ENCODE assay signal across 8 mouse cellular contexts in the genomic region with DNA sequence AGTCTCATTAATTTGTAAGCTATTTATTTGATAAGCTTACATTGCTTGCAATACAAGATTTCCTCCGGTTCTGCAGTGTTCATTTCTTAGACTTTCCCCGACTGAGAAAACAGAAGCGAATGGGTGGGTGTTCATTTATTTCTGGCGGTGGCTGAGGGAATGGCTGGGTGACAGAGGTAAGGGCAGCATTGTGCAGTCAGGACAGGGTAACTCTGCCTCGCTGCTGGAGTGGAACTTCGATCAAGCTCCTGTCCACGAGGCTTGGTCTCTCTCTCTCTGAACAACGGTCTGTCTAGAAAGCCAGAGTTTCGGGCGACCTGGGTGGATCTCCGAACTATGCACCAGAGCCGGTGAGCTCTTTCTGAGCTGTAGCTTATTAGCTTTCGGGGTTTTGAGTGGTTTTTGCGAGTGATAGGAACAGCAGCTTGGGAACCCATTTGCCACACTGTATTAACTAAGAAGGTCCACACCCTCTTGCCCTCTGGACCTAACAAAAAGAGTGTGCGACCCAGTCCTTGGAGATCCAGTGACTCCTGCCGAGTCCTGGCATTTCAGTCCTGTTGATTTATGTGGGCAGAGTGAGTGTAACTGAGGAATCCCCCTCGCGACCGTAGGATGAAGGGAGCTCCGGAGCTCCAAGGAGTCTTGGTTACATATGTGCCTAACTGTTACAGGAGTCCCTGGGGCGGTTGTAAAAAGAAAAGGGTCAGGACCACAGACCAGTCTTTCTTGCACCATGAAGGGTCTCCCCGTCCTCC. TPM values are rescaled to one million over a fixed set of nuclear protein-coding genes. Genes with fewer than 3 reads are reported as not detected.
A peak's percentile ranks its signal among the peaks of the same experiment; 100 is the strongest.
DNase-seq lines count a peak whose midpoint lies in the region; ATAC-seq and TF ChIP-seq lines count a peak whose summit lies in the region.

No protein-coding gene starts in this region.

- peak overlapping the region; percentile 53 for H3K9ac ChIP-seq in intestine, embryonic 14.5 days (ENCODE audit: low read length)

- no peaks in the 10 kb centered on the region for H3K36me3 ChIP-seq in intestine, embryonic 14.5 days (ENCODE audit: control insufficient read depth, insufficient read depth, low read length)
- no peaks in the 10 kb centered on the region for H3K36me3 ChIP-seq in midbrain, embryonic 10.5 days

- DNase-seq in lung, adult 2 months = no peak
- DNase-seq in lung, postnatal 14 days = no peak
- DNase-seq in intestine, embryonic 14.5 days (ENCODE audit: low spot score) = no peak
- peak; percentile 19 for DNase-seq in midbrain, embryonic 10.5 days (ENCODE audit: low spot score)
- no peak for DNase-seq in urinary bladder, postnatal 10 days (ENCODE audit: low spot score)
- no peak for DNase-seq in cerebellum, postnatal 36 days
- no peak for DNase-seq in thymus, postnatal 0 days (ENCODE audit: low spot score)

- 13% methylated on average over 22 of the region's 22 CpGs for WGBS in lung, adult 2 months
- WGBS in intestine, embryonic 14.5 days = 18% methylated on average over 22 of the region's 22 CpGs
- 22% methylated on average over 22 of the region's 22 CpGs for WGBS in midbrain, embryonic 10.5 days

- H3K9me3 ChIP-seq in intestine, embryonic 14.5 days (ENCODE audit: control insufficient read depth, low read length) = no peaks in the 10 kb centered on the region
- H3K9me3 ChIP-seq in midbrain, embryonic 10.5 days (replicated peaks) = no peaks in the 10 kb centered on the region

- H3K4me3 ChIP-seq in lung, adult 2 months (replicated peaks; ENCODE audit: extremely low read depth, low read depth, low read length) = peak overlapping the region; percentile 52
- H3K4me3 ChIP-seq in embryonic fibroblast, embryonic 13.5 days (ENCODE audit: insufficient read depth, low read length) = peak overlapping the region; percentile 62
- H3K4me3 ChIP-seq in intestine, embryonic 14.5 days (ENCODE audit: low read depth, low read length) = peak overlapping the region; percentile 55
- peak overlapping the region; percentile 64 for H3K4me3 ChIP-seq in midbrain, embryonic 10.5 days

- no peak for TF ChIP-seq CTCF in lung, adult 2 months (IDR thresholded peaks at IDR 0.05; ENCODE audit: insufficient read depth, low read length)
- TF ChIP-seq CTCF in embryonic fibroblast, embryonic 13.5 days (IDR thresholded peaks at IDR 0.05; ENCODE audit: borderline replicate concordance, insufficient read depth, low read length) = no peak

- no peaks in the 10 kb centered on the region for H3K4me1 ChIP-seq in lung, adult 2 months (ENCODE audit: control insufficient read depth, insufficient read depth, low read length)
- H3K4me1 ChIP-seq in embryonic fibroblast, embryonic 13.5 days (ENCODE audit: control insufficient read depth, insufficient read depth, low read length) = peaks cover 12% of the 10 kb centered on the region
- H3K4me1 ChIP-seq in intestine, embryonic 14.5 days (replicated peaks; ENCODE audit: control insufficient read depth, insufficient read depth, low read length) = no peaks in the 10 kb centered on the region
- peaks cover 15% of the 10 kb centered on the region for H3K4me1 ChIP-seq in midbrain, embryonic 10.5 days

- peak; percentile 47 for ATAC-seq in intestine, embryonic 14.5 days (replicated peaks; ENCODE audit: low FRiP score, low TSS enrichment, low read depth)

- H3K27ac ChIP-seq in embryonic fibroblast, embryonic 13.5 days (ENCODE audit: insufficient read depth, low read length) = 0 out of 2 replicates have a peak overlapping the region, but pooled peaks have one; percentile 9
- H3K27ac ChIP-seq in intestine, embryonic 14.5 days (ENCODE audit: low read depth) = no peak overlapping the region
- peak overlapping the region; percentile 76; the same call in 1 of the 2 replicates for H3K27ac ChIP-seq in midbrain, embryonic 10.5 days (replicated peaks)

- TF ChIP-seq POLR2A in lung, adult 2 months (IDR thresholded peaks at IDR 0.05; ENCODE audit: borderline replicate concordance, extremely low read depth, low read depth, low read length) = no peak
- no peak for TF ChIP-seq POLR2A in embryonic fibroblast, embryonic 13.5 days (IDR thresholded peaks at IDR 0.05; ENCODE audit: low read depth, low read length)

- peak overlapping the region; percentile 75 for H3K4me2 ChIP-seq in intestine, embryonic 14.5 days (ENCODE audit: low read length)

- H3K27me3 ChIP-seq in intestine, embryonic 14.5 days (replicated peaks; ENCODE audit: control insufficient read depth, insufficient read depth, low read length) = no peaks in the 10 kb centered on the region
- H3K27me3 ChIP-seq in midbrain, embryonic 10.5 days (ENCODE audit: low read depth, poor library complexity, severe bottlenecking) = peaks cover 40% of the 10 kb centered on the region

RNA-seq across cellular contexts. Expression of a gene that starts 0.5 kb away (rescaled TPM):
- polyA plus RNA-seq in lung, adult 2 months (2012; rRNA removed) = 1.8 and 3.1 TPM in 2 replicates
- polyA plus RNA-seq in embryonic fibroblast, embryonic 13.5 days (2011; ENCODE audit: insufficient read length, low read depth, missing spikeins) = 13.7 and 14.5 TPM in 2 replicates
- polyA plus RNA-seq in intestine, embryonic 14.5 days (2014; fragmentation: Nextera tagmentation; extraction: Ambion mirVana) = 2.2 and 2.6 TPM in 2 replicates
- polyA plus RNA-seq in midbrain, embryonic 10.5 days (2016; fragmentation: Nextera tagmentation; extraction: Ambion mirVana) = 1.9 and 2.0 TPM in 2 replicates
- 0.45 and 0.92 TPM in 2 replicates for polyA plus RNA-seq in thymus, postnatal 0 days (2015; fragmentation: Nextera tagmentation; extraction: Ambion mirVana)

RNA-seq across cellular contexts. Expression of a gene that starts 54.6 kb away (rescaled TPM):
- polyA plus RNA-seq in lung, adult 2 months (2012; rRNA removed) = 0.12 TPM in 1 of 2 replicates, not detected in the other
- not detected in 2 replicates for polyA plus RNA-seq in embryonic fibroblast, embryonic 13.5 days (2011; ENCODE audit: insufficient read length, low read depth, missing spikeins)
- not detected in 2 replicates for polyA plus RNA-seq in intestine, embryonic 14.5 days (2014; fragmentation: Nextera tagmentation; extraction: Ambion mirVana)
- polyA plus RNA-seq in midbrain, embryonic 10.5 days (2016; fragmentation: Nextera tagmentation; extraction: Ambion mirVana) = not detected in 2 replicates
- not detected in 2 replicates for polyA plus RNA-seq in thymus, postnatal 0 days (2015; fragmentation: Nextera tagmentation; extraction: Ambion mirVana)
